Mouse (Mus musculus): ENCODE measurements at regions not wholly inside any gene's neighbourhood (a gene's known extent, or its start where the extent isn't known, plus 50 kb on each side); places are given as distances from the start of the nearest gene placed in this dataset.

- intact Hi-C loops (cut with DNase I) = no loop called here
- DNase-seq = no peak
Measured at GRCm38 (mm10) chr4:153890130-153890529, 66.9 kb upstream of the A430005L14Rik start.

- intact Hi-C loops (cut with DNase I) = no loop called here
- no peak for DNase-seq
Measured at GRCm38 (mm10) chr4:153899721-153900120, 57.3 kb upstream of the A430005L14Rik start.

GRCm38 (mm10) chr4:153905076-153905475 lies 52.0 kb upstream of the A430005L14Rik start:
- no peak for DNase-seq
- intact Hi-C loops (cut with DNase I) = no loop called here

- intact Hi-C loops (cut with DNase I) = no loop called here
- no peak for DNase-seq
Measured at GRCm38 (mm10) chr4:153905511-153905910, 51.5 kb upstream of the A430005L14Rik start.
